Mouse (Mus musculus) central nervous system, embryonic 14 days (tissue): ENCODE measurements around the gene Hnrnpll. TPM values are rescaled to one million over a fixed set of nuclear protein-coding genes. Genes with fewer than 3 reads are reported as not detected.

Source experiments
- polyA plus RNA-seq: library from polyadenylated mRNA; depleted of rRNA; stranded (reverse); fragments of >200 nt; gene quantifications from 2 replicates; pipeline ENCODE4 v1.2.3, GENCODE M21; 2012; rRNA removed

The Hnrnpll gene
- polyA plus RNA-seq: 85.8 and 96.9 TPM in 2 replicates

GRCm38 (mm10) chr17:80061783-80062619 lies at the start of gene Hnrnpll:
TSS of gene Hnrnpll (minus strand) at chr17:80062334.

Other genes with a start within 250 kb of the Hnrnpll start
- gene Atl2, start 166.2 kb downstream of the Hnrnpll start, polyA plus RNA-seq: 29.2 and 31.1 TPM in 2 replicates
- 2.4 and 3.9 TPM in 2 replicates for gene Galm, start 65.1 kb upstream of the Hnrnpll start, polyA plus RNA-seq
- 417 and 493 TPM in 2 replicates for gene Srsf7, start 145.0 kb upstream of the Hnrnpll start, polyA plus RNA-seq
- 0.10 TPM in 2 replicates for gene Ttc39d, start 145.1 kb upstream of the Hnrnpll start, polyA plus RNA-seq
- gene Gemin6, start 162.1 kb upstream of the Hnrnpll start, polyA plus RNA-seq: 12.7 and 15.0 TPM in 2 replicates
- gene Morn2, start 227.9 kb upstream of the Hnrnpll start, polyA plus RNA-seq: 22.7 and 26.6 TPM in 2 replicates
- gene Dhx57, start 228.1 kb upstream of the Hnrnpll start, polyA plus RNA-seq: 68.2 and 69.8 TPM in 2 replicates
- gene Arhgef33, start 245.1 kb upstream of the Hnrnpll start, polyA plus RNA-seq: 1.8 and 2.9 TPM in 2 replicates